Mouse (Mus musculus): ENCODE data around the gene Rapsn.

Gene Rapsn

GRCm38 (mm10) chr2:91081775-91082695, 46.6 kb downstream of the Rapsn start, which contains the start of gene Spi1:
Gene Spi1 (plus strand): TSS chr2:91082390.
- no peak for DNase-seq

- peak; percentile 66 for DNase-seq
Observed at GRCm38 (mm10) chr2:91082844-91083243, 47.4 kb downstream of the Rapsn start.

GRCm38 (mm10) chr2:91083366-91083940, 48.0 kb downstream of the Rapsn start:
- DNase-seq, result no peak

- DNase-seq, result no peak
Observed at GRCm38 (mm10) chr2:91084179-91084820, 48.9 kb downstream of the Rapsn start.

GRCm38 (mm10) chr2:91085494-91086391, 50.3 kb downstream of the Rapsn start:
- DNase-seq, result no peak

GRCm38 (mm10) chr2:91086392-91087237, 51.2 kb downstream of the Rapsn start:
- no peak for DNase-seq

GRCm38 (mm10) chr2:91087453-91087852, 52.0 kb downstream of the Rapsn start:
- no peak for DNase-seq

GRCm38 (mm10) chr2:91088987-91089386, 53.6 kb downstream of the Rapsn start:
- DNase-seq, result no peak

GRCm38 (mm10) chr2:91090208-91090607, 54.8 kb downstream of the Rapsn start:
- no peak for DNase-seq

- DNase-seq, result no peak
Observed at GRCm38 (mm10) chr2:91090827-91091226, 55.4 kb downstream of the Rapsn start.
